Mouse (Mus musculus) testis, adult 2 months (tissue): ENCODE measurements around the gene Arhgef33.

Source experiments
- CTCF ChIP-seq: fragments of 200-500 bp; IDR thresholded peaks from 2 replicates; pipeline ENCODE4 v1.5.1; 2012; ENCODE audit warnings: low read depth, mild to moderate bottlenecking, inconsistent platforms, low read length, moderate library complexity; ENCODE audit not compliant: control insufficient read depth, insufficient read depth, insufficient replicate concordance
- POLR2A ChIP-seq: fragments of 200-500 bp; IDR thresholded peaks from 2 replicates; pipeline ENCODE4 v1.6.1; 2012; ENCODE audit warnings: low read depth, mild to moderate bottlenecking, inconsistent platforms, low read length, moderate library complexity; ENCODE audit not compliant: control insufficient read depth

GRCm38 (mm10) chr17:80411182-80411581 lies 104.0 kb downstream of the Arhgef33 start:
- TF ChIP-seq CTCF, result no peak
- TF ChIP-seq POLR2A, result no peak
